Mouse (Mus musculus) CH12.LX (cell line): ENCODE results near the gene Rrnad1.

ENCODE experiments used
- CTCF ChIP-seq, 2 experiments: IDR thresholded peaks in 1 of 2; conservative IDR thresholded peaks in 1 of 2; 2 replicates each; pipeline ENCODE4 v1.5.1; 2011 to 2012; ENCODE audit warnings: low read depth in 2 of 2, low read length in 2 of 2, improper control_type of control experiment in 1 of 2, inconsistent platforms in 1 of 2, mild to moderate bottlenecking in 1 of 2, moderate library complexity in 1 of 2
- GABPA ChIP-seq: IDR thresholded peaks from 2 replicates; pipeline ENCODE4 v1.6.1; 2012; ENCODE audit warnings: low read depth, low read length, improper control_type of control experiment, inconsistent platforms; ENCODE audit not compliant: insufficient replicate concordance

GRCm38 (mm10) chr3:87918551-87918950, 12.0 kb downstream of the Rrnad1 start:
- no peak for TF ChIP-seq CTCF (conservative IDR thresholded peaks at IDR 0.05 in 1 of 2, IDR thresholded peaks at IDR 0.05 in 1 of 2; ENCODE audit: low read depth in 2 of 2, low read length in 2 of 2)
- TF ChIP-seq GABPA: no peak
